Mouse (Mus musculus) B cell, adult 62 days (primary cell): ENCODE data around the gene Tiam2. TPM values are rescaled to one million over a fixed set of nuclear protein-coding genes. Genes with fewer than 3 reads are reported as not detected.

Experiments
- total RNA-seq: library from RNA; stranded (reverse); gene quantifications from 4 replicates; pipeline ENCODE4 v1.2.4, GENCODE M21; 2023

The Tiam2 gene
- total RNA-seq: 0.44 to 0.98 TPM (median 0.57 TPM) in 4 replicates

DNA sequence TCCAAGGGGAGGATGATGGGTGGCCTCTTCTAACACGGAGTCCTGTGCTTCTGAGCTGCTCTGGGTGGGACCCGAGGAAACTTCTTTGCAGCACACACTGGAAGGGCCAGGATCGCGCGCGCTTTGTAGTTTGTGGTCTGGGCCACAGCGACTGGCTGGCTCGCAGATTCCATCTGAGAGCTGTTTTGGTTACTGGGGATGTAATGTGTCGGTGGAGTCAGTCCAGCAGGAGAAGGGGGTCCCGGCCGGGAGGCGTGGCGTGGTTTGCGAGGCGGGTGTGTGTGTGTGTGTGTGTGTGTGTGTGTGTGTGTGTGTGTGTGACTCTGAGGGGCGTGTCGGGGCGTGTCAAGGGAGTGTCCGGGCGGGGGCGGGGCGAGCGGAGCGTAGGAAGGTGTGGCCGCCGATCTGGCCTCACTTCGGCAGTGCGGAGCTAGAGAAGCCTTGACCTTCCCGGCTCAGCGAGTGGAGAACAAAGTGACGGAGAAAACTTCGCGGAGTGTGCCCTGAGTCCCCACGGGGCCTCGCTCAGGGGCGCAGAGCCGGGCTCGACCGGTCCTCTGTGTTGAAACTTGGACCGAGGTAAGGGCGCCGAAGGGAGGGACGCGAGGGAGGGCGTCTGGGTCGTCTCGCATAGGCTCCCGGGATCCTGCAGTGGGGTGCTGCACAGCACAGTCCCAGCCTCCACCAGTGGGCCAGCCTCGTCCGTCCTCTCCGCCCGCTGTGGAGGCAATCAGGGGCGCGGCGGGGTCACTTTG is at the start of gene Tiam2:
Gene Tiam2, plus strand, starts transcription at position 426 of the 755 bp plus-strand sequence.

GRCm38 (mm10) chr17:3532254-3532653 is 205.9 kb downstream of the Tiam2 start, which contains the start of gene Cldn20:
TSS of gene Cldn20 (plus strand) at chr17:3532554.

DNA sequence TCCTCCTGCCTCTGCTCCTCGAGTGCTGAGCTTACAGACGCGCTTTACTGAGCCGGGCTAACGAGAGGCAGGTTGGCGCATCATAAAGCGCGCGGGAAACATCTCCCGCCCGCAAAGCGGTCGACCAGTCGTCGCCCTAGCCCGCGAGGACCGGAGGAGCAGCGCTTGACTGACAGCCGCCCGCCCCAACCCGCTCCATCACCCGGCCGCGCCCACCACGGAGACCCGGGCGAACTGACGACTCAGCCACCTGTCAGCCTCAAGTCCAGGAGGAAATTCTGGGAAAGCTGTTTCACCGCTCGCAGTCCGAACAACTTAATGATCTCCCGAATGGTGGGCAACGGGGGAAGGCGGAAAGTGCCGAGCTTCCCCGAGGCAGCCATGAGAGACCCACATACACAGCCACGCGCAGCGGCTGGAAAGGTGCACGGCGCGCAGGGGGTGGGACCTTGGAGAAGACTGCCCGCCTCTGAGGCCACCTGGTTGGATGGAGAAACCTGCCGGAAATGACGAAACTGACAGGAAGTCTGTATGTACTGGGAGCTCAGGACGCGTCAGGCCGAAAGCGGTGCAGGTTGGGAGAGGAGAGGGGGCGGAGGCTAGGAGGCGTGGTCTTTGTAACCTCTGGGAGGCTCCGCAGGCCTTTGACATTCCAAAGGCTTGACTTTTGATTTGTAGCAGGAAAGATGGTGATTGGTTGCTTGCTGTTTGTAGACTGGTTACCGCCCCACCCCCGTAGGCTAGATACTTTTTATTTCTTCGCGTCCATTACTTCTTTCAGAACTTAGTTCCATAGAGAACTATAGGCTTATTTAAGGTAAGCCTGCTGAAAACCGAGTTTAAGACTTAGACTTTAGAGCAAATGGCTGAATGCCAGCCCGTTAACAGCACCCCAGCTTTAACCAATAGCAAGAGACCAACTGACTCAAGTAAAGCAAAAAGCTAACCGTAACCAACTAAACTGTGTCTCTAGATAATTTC is 231.2 kb downstream of the Tiam2 start, which contains the start of gene Tfb1m:
Gene Tfb1m, minus strand, starts transcription at position 451 of the 981 bp plus-strand sequence.

Other genes starting within 250 kb of the Tiam2 start
- gene Scaf8, start 211.6 kb upstream of the Tiam2 start, total RNA-seq: 106 to 112 TPM (median 111 TPM) in 4 replicates
- gene Cldn20, start 206.0 kb downstream of the Tiam2 start, total RNA-seq: not detected in 4 replicates
- gene Tfb1m, start 231.2 kb downstream of the Tiam2 start, total RNA-seq: 6.9 to 8.5 TPM (median 7.4 TPM) in 4 replicates